Mouse (Mus musculus) neural tube, embryonic 11.5 days (tissue): ENCODE measurements around the gene Ehbp1l1. TPM values are rescaled to one million over a fixed set of nuclear protein-coding genes. Genes with fewer than 3 reads are reported as not detected.
A peak's percentile ranks its signal among the peaks of the same experiment; 100 is the strongest.

Source experiments
- ATAC-seq: fragments of 200-750 bp; cut with Nextera tagmentation; 2 replicates; pipeline ENCODE4 v1.8.0; 2017; ENCODE audit warnings: moderate number of reproducible peaks, mild to moderate bottlenecking, moderate TSS enrichment, moderate library complexity; ENCODE audit not compliant: insufficient read depth, low FRiP score, low TSS enrichment
- DNase-seq: peaks from one replicate; pipeline ENCODE4 v3.0.0-alpha.2; 2015; ENCODE audit warnings: low spot score
- H3K27ac ChIP-seq: fragments of 300-500 bp; sonication (generic); 2 replicates; pipeline ENCODE4 v1.5.1; 2014; ENCODE audit warnings: low read depth, mild to moderate bottlenecking, low read length
- H3K27me3 ChIP-seq: fragments of 300-500 bp; sonication (generic); 2 replicates; pipeline ENCODE4 v1.6.1; 2014; ENCODE audit warnings: mild to moderate bottlenecking, low read length, mixed read lengths; ENCODE audit not compliant: control insufficient read depth, insufficient read depth
- H3K36me3 ChIP-seq: fragments of 300-500 bp; sonication (generic); 2 replicates; pipeline ENCODE4 v1.6.1; 2014; ENCODE audit warnings: mild to moderate bottlenecking, low read length, moderate library complexity, mixed read lengths; ENCODE audit not compliant: control insufficient read depth, insufficient read depth
- H3K4me1 ChIP-seq: fragments of 300-500 bp; sonication (generic); 2 replicates; pipeline ENCODE4 v1.6.1; 2014; ENCODE audit warnings: low read length, mixed read lengths; ENCODE audit not compliant: control insufficient read depth, insufficient read depth
- H3K4me2 ChIP-seq: fragments of 300-500 bp; sonication (generic); 2 replicates; pipeline ENCODE4 v1.6.1; 2014; ENCODE audit warnings: low read depth, mild to moderate bottlenecking, moderate library complexity
- H3K4me3 ChIP-seq: fragments of 300-500 bp; sonication (generic); 2 replicates; pipeline ENCODE4 v1.5.1; 2014; ENCODE audit warnings: low read depth, low read length
- H3K9ac ChIP-seq: fragments of 300-500 bp; sonication (generic); 2 replicates; pipeline ENCODE4 v1.6.1; 2014; ENCODE audit warnings: mild to moderate bottlenecking, low read length
- H3K9me3 ChIP-seq: fragments of 300-500 bp; sonication (generic); 2 replicates; pipeline ENCODE4 v1.6.1; 2016; ENCODE audit warnings: low read length; ENCODE audit not compliant: control insufficient read depth
- WGBS: fragments of 180-500 bp; shearing (Covaris S2); extraction: QIAGEN DNeasy Blood & Tissue Kit; methylation state at CpG from one replicate; pipeline ENCODE4 v1.1.7; 2014; 5-methylcytosine and 5-hydroxymethylcytosine counted together
- microRNA-seq: library from miRNA; unstranded; fragments of <30 nt; microRNA quantifications from one replicate; pipeline ENCODE4, GENCODE M21; 2016
- polyA plus RNA-seq: library from polyadenylated mRNA; unstranded; fragments of >200 nt; fragmentation: Nextera tagmentation; extraction: Ambion mirVana; gene quantifications from 2 replicates; pipeline ENCODE4 v1.2.1, GENCODE M21; 2014

The Ehbp1l1 gene
- polyA plus RNA-seq, 1 experiment from 2014 or later, result 6.8 TPM

GRCm38 (mm10) chr19:5662310-5662709, 63.8 kb downstream of the Ehbp1l1 start:
- H3K27me3 ChIP-seq, result no peaks in the 10 kb centered on the region
- no peak for DNase-seq
- peaks cover 15% of the 10 kb centered on the region for H3K4me1 ChIP-seq
- H3K9ac ChIP-seq, result peak overlapping the region; percentile 6; the same call in 1 of the 2 replicates
- no peak for ATAC-seq
- H3K36me3 ChIP-seq, result peaks cover 3% of the 10 kb centered on the region
- peak overlapping the region; percentile 60 for H3K4me2 ChIP-seq
- peak overlapping the region; percentile 42; the same call in 1 of the 2 replicates for H3K4me3 ChIP-seq
- WGBS, result 83% methylated on average over 8 of the region's 8 CpGs
- H3K9me3 ChIP-seq, result no peaks in the 10 kb centered on the region
- no peak overlapping the region for H3K27ac ChIP-seq

GRCm38 (mm10) chr19:5660942-5661751, 65.0 kb downstream of the Ehbp1l1 start:
- Histone ChIP-seq H3K4me2 (no peak overlapping the region; the same call in 1 of the 2 replicates), H3K9me3 (no peaks in the 10 kb centered on the region), H3K4me3 (no peak overlapping the region), H3K27me3 (peaks cover 1% of the 10 kb centered on the region; the same call in 1 of the 2 replicates), H3K36me3 (peaks cover 3% of the 10 kb centered on the region), H3K27ac (peak overlapping the region; percentile 20; the same call in 1 of the 2 replicates), H3K4me1 (peaks cover 15% of the 10 kb centered on the region), H3K9ac (no peak overlapping the region)
- DNase-seq (no peak), ATAC-seq (no peak)
- WGBS, result 91% methylated on average over 16 of the region's 16 CpGs

Small RNAs within 50 kb of the gene (microRNA-seq; reads per million reads assigned to microRNA genes)
- not detected for gene Mir6987

Other genes starting within 250 kb of the Ehbp1l1 start
- 39.0 and 41.9 TPM in 2 replicates for gene Mus81, start 237.9 kb downstream of the Ehbp1l1 start, polyA plus RNA-seq
- 3,817 and 3,867 TPM in 2 replicates for gene Cfl1, start 235.9 kb downstream of the Ehbp1l1 start, polyA plus RNA-seq
- gene 1700020D05Rik, start 222.5 kb downstream of the Ehbp1l1 start, polyA plus RNA-seq, result 0.31 TPM in 1 of 2 replicates, not detected in the other
- gene Snx32, start 215.8 kb downstream of the Ehbp1l1 start, polyA plus RNA-seq, result 20.9 and 23.0 TPM in 2 replicates
- gene Ovol1, start 165.7 kb downstream of the Ehbp1l1 start, polyA plus RNA-seq, result 0.24 and 0.32 TPM in 2 replicates
- 2.3 and 2.6 TPM in 2 replicates for gene Ap5b1, start 158.3 kb downstream of the Ehbp1l1 start, polyA plus RNA-seq
- gene Rnaseh2c, start 124.4 kb downstream of the Ehbp1l1 start, polyA plus RNA-seq, result 131 and 137 TPM in 2 replicates
- gene Kat5, start 116.1 kb downstream of the Ehbp1l1 start, polyA plus RNA-seq, result 36.3 and 36.5 TPM in 2 replicates
- 32.5 and 34.4 TPM in 2 replicates for gene Rela, start 88.8 kb downstream of the Ehbp1l1 start, polyA plus RNA-seq
- gene Sipa1, start 62.6 kb downstream of the Ehbp1l1 start, polyA plus RNA-seq, result 17.0 and 19.3 TPM in 2 replicates
- gene Map3k11, start 37.6 kb downstream of the Ehbp1l1 start, polyA plus RNA-seq, result 21.0 and 22.0 TPM in 2 replicates
- 26.9 and 27.7 TPM in 2 replicates for gene Pcnx3, start 37.4 kb downstream of the Ehbp1l1 start, polyA plus RNA-seq
- gene Kcnk7, start 21.9 kb downstream of the Ehbp1l1 start, polyA plus RNA-seq, result not detected in 2 replicates
- gene Fam89b, start 3.3 kb upstream of the Ehbp1l1 start, polyA plus RNA-seq, result 167 and 184 TPM in 2 replicates
- gene Ltbp3, start 14.6 kb upstream of the Ehbp1l1 start, polyA plus RNA-seq, result 5.2 and 9.7 TPM in 2 replicates
- 63.9 and 67.4 TPM in 2 replicates for gene Scyl1, start 45.1 kb upstream of the Ehbp1l1 start, polyA plus RNA-seq
- 19.9 and 20.7 TPM in 2 replicates for gene Frmd8, start 149.0 kb upstream of the Ehbp1l1 start, polyA plus RNA-seq
- 0.74 and 1.7 TPM in 2 replicates for gene Slc25a45, start 151.5 kb upstream of the Ehbp1l1 start, polyA plus RNA-seq
- gene Tigd3, start 167.8 kb upstream of the Ehbp1l1 start, polyA plus RNA-seq, result 5.7 and 6.6 TPM in 2 replicates
- 195 and 225 TPM in 2 replicates for gene Dpf2, start 186.7 kb upstream of the Ehbp1l1 start, polyA plus RNA-seq
- 3.9 and 4.0 TPM in 2 replicates for gene Cdc42ep2, start 198.5 kb upstream of the Ehbp1l1 start, polyA plus RNA-seq
- gene Pola2, start 237.9 kb upstream of the Ehbp1l1 start, polyA plus RNA-seq, result 75.2 and 79.9 TPM in 2 replicates